Mouse (Mus musculus) limb, embryonic 13.5 days (tissue): ENCODE data around the gene Auts2. TPM values are rescaled to one million over a fixed set of nuclear protein-coding genes. Genes with fewer than 3 reads are reported as not detected.

Source experiments
- ATAC-seq: fragments of 200-750 bp; cut with Nextera tagmentation; 2 replicates; pipeline ENCODE4 v1.8.0; 2017; ENCODE audit warnings: low read depth, moderate number of reproducible peaks, moderate TSS enrichment; ENCODE audit not compliant: low FRiP score
- H3K27ac ChIP-seq: fragments of 300-500 bp; sonication (generic); 2 replicates; pipeline ENCODE4 v1.5.1; 2015; ENCODE audit warnings: inconsistent platforms, mild to moderate bottlenecking, moderate library complexity
- H3K27me3 ChIP-seq: fragments of 300-500 bp; sonication (generic); 2 replicates; pipeline ENCODE4 v1.6.1; 2015; ENCODE audit warnings: mild to moderate bottlenecking, inconsistent platforms
- H3K36me3 ChIP-seq: fragments of 300-500 bp; sonication (generic); 2 replicates; pipeline ENCODE4 v1.6.1; 2015; ENCODE audit warnings: inconsistent platforms, mild to moderate bottlenecking, moderate library complexity
- H3K4me1 ChIP-seq: fragments of 300-500 bp; sonication (generic); 2 replicates; pipeline ENCODE4 v1.6.1; 2015; ENCODE audit warnings: inconsistent platforms
- H3K4me2 ChIP-seq: fragments of 300-500 bp; sonication (generic); replicated peaks from 2 replicates; pipeline ENCODE4 v1.6.1; 2015; ENCODE audit warnings: inconsistent platforms, mild to moderate bottlenecking, moderate library complexity
- H3K4me3 ChIP-seq: fragments of 300-500 bp; sonication (generic); 2 replicates; pipeline ENCODE4 v1.5.1; 2015; ENCODE audit warnings: moderate library complexity, mild to moderate bottlenecking, inconsistent platforms
- H3K9ac ChIP-seq: fragments of 300-500 bp; sonication (generic); 2 replicates; pipeline ENCODE4 v1.6.1; 2015; ENCODE audit warnings: mild to moderate bottlenecking, inconsistent platforms
- H3K9me3 ChIP-seq: fragments of 300-500 bp; sonication (generic); 2 replicates; pipeline ENCODE4 v1.6.1; 2016; ENCODE audit warnings: inconsistent platforms
- WGBS: fragments of 180-500 bp; shearing (Covaris S2); methylation state at CpG from one replicate; pipeline ENCODE4 v1.1.7; 2015; 5-methylcytosine and 5-hydroxymethylcytosine counted together
- polyA plus RNA-seq: library from polyadenylated mRNA; unstranded; fragments of >200 nt; fragmentation: Nextera tagmentation; extraction: Ambion mirVana; gene quantifications from 2 replicates; pipeline ENCODE4 v1.2.1, GENCODE M21; 2015

Gene Auts2
- polyA plus RNA-seq, 1 experiment from 2014 or later = 55.1 TPM

DNA sequence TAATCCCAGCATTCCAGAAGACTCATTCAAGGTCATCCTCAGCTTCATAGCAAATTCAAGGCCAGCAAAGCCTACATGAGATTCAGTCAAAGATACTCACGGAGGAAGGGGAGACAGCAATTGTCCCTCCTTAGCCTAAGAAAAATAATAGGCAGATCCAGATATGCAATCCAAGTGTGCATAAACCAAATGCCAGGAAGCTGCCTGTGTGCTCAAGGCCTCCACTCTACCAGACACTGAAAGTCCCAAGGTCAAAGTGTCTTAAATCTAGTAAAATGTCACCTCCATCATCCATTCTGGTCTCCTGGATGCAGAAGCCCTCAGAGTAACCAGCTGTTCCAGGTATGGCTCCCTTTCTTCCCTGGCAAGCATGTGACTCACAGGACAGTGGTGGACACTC is 50.4 kb downstream of the Auts2 start:
- no peaks in the 10 kb centered on the region for H3K9me3 ChIP-seq
- no peaks in the 10 kb centered on the region for H3K27me3 ChIP-seq
- no peak overlapping the region for H3K4me2 ChIP-seq
- ATAC-seq = no peak
- H3K4me1 ChIP-seq = peaks cover 39% of the 10 kb centered on the region
- H3K27ac ChIP-seq = no peak overlapping the region
- H3K4me3 ChIP-seq = no peak overlapping the region
- no peak overlapping the region for H3K9ac ChIP-seq
- 88% methylated on average over 1 of the region's 1 CpGs for WGBS
- H3K36me3 ChIP-seq = no peaks in the 10 kb centered on the region; the same call in 1 of the 2 replicates

DNA sequence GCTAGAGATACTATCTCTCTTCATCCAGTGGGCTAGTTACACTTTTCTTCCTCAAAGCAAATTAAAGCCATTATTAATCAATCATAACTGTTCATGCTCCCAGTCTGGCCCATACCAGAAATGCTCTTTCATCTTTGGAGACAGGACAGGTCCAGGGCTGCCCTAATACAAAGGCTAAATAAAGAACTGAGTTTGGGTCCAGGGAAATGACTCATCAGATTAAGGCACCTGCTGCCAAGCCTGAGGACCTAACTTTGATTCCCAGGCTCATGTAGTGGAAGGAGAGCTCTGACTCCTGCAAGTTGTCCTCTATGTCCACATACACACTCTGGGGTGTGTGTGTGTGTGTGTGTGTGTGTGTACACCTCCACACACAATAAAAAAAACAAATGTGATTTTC is 51.1 kb downstream of the Auts2 start:
- no peak for ATAC-seq
- Histone ChIP-seq H3K27ac (no peak overlapping the region), H3K36me3 (no peaks in the 10 kb centered on the region; the same call in 1 of the 2 replicates), H3K27me3 (no peaks in the 10 kb centered on the region), H3K4me1 (peaks cover 39% of the 10 kb centered on the region), H3K9me3 (no peaks in the 10 kb centered on the region), H3K4me3 (no peak overlapping the region), H3K4me2 (no peak overlapping the region), H3K9ac (no peak overlapping the region)

DNA sequence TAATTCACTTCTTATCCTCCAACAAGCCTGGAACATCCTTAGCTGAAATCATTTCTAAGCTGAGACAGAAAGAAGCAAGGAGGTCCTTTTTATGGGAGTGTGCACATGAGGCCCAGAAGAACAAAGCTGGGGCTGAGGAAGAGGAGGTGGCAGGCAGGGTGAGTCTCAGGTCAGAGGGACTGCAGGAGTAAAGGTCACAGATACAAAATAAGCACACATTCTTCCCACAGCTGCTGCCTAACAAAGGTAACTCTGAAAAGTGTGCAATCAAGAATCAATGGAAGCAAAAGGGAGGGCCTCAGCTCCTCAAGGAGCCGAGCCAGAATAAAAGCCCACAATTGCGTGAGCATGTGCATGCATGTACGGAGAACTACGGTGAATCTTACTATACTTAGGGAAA is 51.6 kb downstream of the Auts2 start:
- Histone ChIP-seq H3K4me2 (no peak overlapping the region), H3K27ac (no peak overlapping the region), H3K4me1 (peaks cover 39% of the 10 kb centered on the region), H3K9me3 (no peaks in the 10 kb centered on the region), H3K27me3 (no peaks in the 10 kb centered on the region), H3K4me3 (no peak overlapping the region), H3K9ac (no peak overlapping the region), H3K36me3 (no peaks in the 10 kb centered on the region; the same call in 1 of the 2 replicates)
- WGBS = 63% methylated on average over 4 of the region's 4 CpGs
- no peak for ATAC-seq

DNA sequence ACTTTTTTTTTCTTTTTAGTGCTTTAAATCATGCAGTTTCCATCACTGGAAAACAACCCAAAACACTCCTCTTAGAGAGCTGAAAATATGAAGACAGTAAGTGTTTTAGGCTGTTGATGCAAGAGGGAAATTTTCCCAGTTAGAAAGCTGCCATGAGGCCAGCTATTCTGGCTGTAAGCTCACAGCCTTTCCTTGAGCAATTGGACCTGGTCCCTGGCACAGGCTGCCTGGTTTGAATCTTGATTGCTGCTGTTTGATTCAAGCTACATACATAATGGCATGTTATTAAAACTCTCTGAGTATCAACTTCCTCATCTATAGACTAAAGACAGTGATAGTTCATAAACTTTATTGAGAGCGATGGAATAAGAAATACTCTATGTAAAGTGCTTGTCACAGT is 52.8 kb downstream of the Auts2 start:
- H3K4me3 ChIP-seq = no peak overlapping the region
- whole genome bisulfite sequencing = 90% methylated on average over 1 of the region's 1 CpGs
- peak overlapping the region; percentile 69; the same call in 1 of the 2 replicates for H3K27ac ChIP-seq
- no peak for ATAC-seq
- H3K4me1 ChIP-seq = peaks cover 44% of the 10 kb centered on the region
- peak overlapping the region; percentile 34; the same call in 1 of the 2 replicates for H3K4me2 ChIP-seq
- H3K9ac ChIP-seq = no peak overlapping the region
- H3K9me3 ChIP-seq = no peaks in the 10 kb centered on the region
- no peaks in the 10 kb centered on the region for H3K36me3 ChIP-seq
- H3K27me3 ChIP-seq = no peaks in the 10 kb centered on the region

DNA sequence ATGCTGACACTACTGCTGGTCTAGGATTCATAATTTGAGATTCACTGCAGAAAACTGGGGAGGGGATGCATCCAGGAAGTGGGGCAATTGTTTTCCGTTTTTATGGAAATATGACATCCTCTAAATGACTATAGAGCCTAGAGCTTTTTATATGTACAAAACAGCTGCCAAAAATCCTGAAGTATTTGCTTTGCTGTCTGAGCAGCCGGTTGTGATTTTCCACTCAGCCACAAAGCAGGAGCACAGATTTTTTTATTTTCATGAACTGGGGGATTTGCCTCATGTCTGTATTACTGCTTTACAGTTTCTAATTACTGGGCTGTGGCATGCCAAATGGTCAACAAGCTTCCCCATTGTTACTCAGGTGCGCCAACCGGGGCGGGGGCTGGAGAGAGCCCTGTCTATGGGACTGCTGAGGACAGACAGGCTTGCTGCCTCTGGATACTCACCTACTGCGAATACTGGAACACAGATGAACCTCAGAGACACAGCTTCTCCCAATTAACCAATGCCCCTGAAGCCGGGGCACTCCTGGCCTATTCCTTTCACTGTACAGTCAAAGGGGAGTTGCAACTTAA is 53.3 kb downstream of the Auts2 start:
- Histone ChIP-seq H3K9ac (no peak overlapping the region), H3K27ac (peak overlapping the region; percentile 69; the same call in 1 of the 2 replicates), H3K36me3 (no peaks in the 10 kb centered on the region), H3K4me2 (peak overlapping the region; percentile 34), H3K4me1 (peaks cover 49% of the 10 kb centered on the region), H3K9me3 (no peaks in the 10 kb centered on the region), H3K4me3 (no peak overlapping the region), H3K27me3 (no peaks in the 10 kb centered on the region)
- peak; percentile 36; the same call in 1 of the 2 replicates for ATAC-seq
- WGBS = 27% methylated on average over 7 of the region's 7 CpGs

DNA sequence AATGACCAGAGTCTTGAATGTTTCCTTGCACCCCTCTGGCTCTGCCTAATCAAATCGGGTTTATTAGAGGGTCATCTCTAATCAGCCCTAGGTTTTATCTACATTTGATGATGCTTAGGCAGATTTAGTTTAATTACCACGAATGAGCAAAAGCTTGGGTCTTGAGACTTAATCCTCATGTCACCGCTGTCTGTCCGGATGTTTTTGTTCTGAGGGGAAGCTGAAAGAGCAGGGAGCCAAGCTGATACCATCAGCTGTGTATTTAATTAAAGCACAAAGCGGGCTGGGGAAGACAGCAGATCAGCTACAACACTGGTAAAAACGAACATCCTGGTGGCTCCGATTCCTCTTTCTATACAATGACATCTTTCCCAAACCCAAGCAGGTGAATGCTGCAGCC is 56.3 kb downstream of the Auts2 start:
- no peaks in the 10 kb centered on the region for H3K36me3 ChIP-seq
- H3K27ac ChIP-seq = no peak overlapping the region
- H3K4me3 ChIP-seq = no peak overlapping the region
- H3K27me3 ChIP-seq = no peaks in the 10 kb centered on the region
- no peak overlapping the region for H3K4me2 ChIP-seq
- WGBS = 74% methylated on average over 7 of the region's 7 CpGs
- H3K4me1 ChIP-seq = peaks cover 71% of the 10 kb centered on the region
- H3K9me3 ChIP-seq = no peaks in the 10 kb centered on the region
- no peak for ATAC-seq
- no peak overlapping the region for H3K9ac ChIP-seq

DNA sequence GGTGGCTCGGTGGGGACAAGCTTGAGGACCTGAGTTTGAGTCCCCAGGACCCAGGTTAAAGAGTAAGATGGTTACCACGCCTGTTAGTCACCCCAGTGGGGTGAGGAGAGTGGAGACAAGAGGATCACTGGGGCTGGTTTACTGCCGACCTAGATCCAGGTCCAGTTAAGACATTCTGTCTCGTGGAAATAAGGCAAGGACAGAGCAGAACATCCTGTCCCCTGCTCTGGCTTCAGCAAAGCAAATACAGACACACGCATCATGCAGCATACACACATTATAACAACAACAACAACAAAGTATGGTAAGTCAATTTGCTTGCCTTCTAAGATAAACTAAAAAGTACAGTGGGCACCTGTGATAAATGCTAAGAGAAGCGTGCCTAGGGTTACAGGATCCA is 57.1 kb downstream of the Auts2 start:
- H3K36me3 ChIP-seq = no peaks in the 10 kb centered on the region
- 86% methylated on average over 6 of the region's 6 CpGs for WGBS
- H3K4me1 ChIP-seq = peaks cover 70% of the 10 kb centered on the region
- H3K9me3 ChIP-seq = no peaks in the 10 kb centered on the region
- H3K27ac ChIP-seq = no peak overlapping the region
- ATAC-seq = no peak
- H3K4me2 ChIP-seq = no peak overlapping the region
- no peak overlapping the region for H3K9ac ChIP-seq
- no peaks in the 10 kb centered on the region for H3K27me3 ChIP-seq
- H3K4me3 ChIP-seq = no peak overlapping the region

DNA sequence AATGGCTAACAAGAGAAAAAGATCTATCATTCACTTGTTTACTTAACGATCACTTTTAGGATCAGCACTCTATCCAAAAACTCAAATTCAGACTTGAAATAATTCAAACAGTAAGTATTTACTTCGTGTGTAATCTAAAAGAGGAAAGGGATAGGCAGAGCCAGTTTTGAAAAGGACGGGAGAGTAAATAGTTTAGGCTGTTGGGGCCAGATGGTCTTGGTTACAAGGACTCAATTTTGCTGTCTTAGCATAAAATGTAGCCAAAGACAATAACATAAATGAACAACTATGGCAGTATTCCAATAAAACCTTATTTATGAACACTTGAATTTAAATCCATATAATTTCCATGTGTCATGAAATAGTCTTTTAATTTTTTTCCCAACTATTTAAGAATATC is 57.7 kb downstream of the Auts2 start:
- Histone ChIP-seq H3K4me2 (no peak overlapping the region), H3K4me1 (peaks cover 70% of the 10 kb centered on the region), H3K27me3 (no peaks in the 10 kb centered on the region), H3K9ac (no peak overlapping the region), H3K4me3 (no peak overlapping the region), H3K36me3 (no peaks in the 10 kb centered on the region), H3K9me3 (no peaks in the 10 kb centered on the region), H3K27ac (no peak overlapping the region)
- no peak for ATAC-seq
- WGBS = 57% methylated on average over 3 of the region's 3 CpGs

DNA sequence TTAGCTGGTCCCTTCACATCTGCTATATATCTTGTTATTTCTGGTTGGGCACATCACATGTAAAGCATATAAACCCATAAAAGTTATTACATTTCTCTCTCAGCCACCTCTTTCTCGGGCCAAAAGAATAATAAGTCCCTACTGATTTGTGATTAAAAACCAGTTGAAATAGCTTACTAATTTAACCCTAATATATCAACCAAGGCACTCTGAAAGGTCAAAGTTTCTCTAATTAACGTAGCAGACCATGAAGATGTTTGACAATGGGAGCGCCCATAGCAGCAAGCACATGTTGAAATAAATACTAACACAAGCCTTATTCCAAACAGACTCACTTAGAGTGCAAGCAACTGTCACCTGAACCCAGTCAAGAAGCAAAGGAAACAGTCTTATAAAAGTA is 61.7 kb downstream of the Auts2 start:
- Histone ChIP-seq H3K4me3 (no peak overlapping the region), H3K9me3 (no peaks in the 10 kb centered on the region), H3K27me3 (no peaks in the 10 kb centered on the region), H3K27ac (no peak overlapping the region), H3K4me1 (peaks cover 72% of the 10 kb centered on the region), H3K36me3 (no peaks in the 10 kb centered on the region), H3K4me2 (no peak overlapping the region), H3K9ac (no peak overlapping the region)
- 33% methylated on average over 3 of the region's 3 CpGs for WGBS
- ATAC-seq = no peak

DNA sequence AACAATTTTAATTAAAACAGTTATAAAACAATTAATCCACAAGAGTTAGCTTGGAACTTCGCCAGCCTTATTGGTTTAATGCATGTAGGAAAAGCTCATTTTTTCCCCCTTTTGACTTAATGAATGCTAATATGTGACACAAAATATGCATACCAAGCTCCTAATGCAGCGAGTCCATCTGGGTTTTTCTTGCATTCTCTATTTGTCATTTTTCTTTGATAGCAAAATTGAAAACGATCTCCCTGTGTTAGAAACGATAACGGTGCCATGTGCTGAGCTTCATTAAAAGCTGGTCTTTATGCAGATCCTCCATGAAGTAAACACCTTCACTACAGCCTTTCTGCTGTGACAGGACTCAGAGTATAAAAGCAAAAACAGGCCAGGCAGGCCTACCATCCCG is 62.7 kb downstream of the Auts2 start:
- H3K4me2 ChIP-seq = no peak overlapping the region
- no peak overlapping the region for H3K4me3 ChIP-seq
- peaks cover 69% of the 10 kb centered on the region for H3K4me1 ChIP-seq
- H3K36me3 ChIP-seq = no peaks in the 10 kb centered on the region
- no peak overlapping the region for H3K9ac ChIP-seq
- WGBS = 72% methylated on average over 6 of the region's 6 CpGs
- ATAC-seq = no peak
- no peaks in the 10 kb centered on the region for H3K9me3 ChIP-seq
- no peaks in the 10 kb centered on the region for H3K27me3 ChIP-seq
- H3K27ac ChIP-seq = no peak overlapping the region

DNA sequence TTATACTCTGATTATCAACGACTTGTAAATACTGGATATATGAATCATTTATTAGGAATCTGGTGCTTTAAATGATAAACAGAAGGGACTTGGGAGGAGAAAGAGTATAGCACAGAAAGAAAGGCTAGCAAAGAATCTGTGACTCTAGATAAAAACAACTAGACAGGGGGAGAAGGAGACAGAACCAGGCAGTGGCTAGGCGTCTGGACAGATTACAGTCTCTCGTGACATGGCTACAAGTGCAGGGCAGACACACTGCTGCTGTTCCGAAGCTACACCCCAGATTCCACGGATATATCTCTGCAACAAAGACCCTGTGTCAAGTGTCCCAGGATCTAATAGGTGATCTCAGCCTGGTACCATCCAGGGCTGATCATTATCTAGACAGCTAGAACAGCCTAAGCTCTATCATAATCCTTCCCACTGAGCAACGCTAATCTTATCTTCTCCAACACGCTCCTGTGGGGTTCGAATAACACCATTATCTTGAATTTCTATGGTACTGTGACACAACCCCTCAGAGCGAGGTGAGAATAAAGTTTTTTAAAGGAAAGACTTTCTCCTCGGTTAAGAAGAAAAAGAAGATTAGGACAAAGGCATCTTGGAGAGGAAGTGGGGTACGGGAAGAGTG is 63.8 kb downstream of the Auts2 start:
- Histone ChIP-seq H3K4me2 (no peak overlapping the region), H3K4me3 (no peak overlapping the region), H3K36me3 (no peaks in the 10 kb centered on the region), H3K27ac (no peak overlapping the region), H3K4me1 (peaks cover 69% of the 10 kb centered on the region), H3K9me3 (no peaks in the 10 kb centered on the region), H3K27me3 (no peaks in the 10 kb centered on the region), H3K9ac (no peak overlapping the region)
- 66% methylated on average over 11 of the region's 11 CpGs for WGBS
- no peak for ATAC-seq

DNA sequence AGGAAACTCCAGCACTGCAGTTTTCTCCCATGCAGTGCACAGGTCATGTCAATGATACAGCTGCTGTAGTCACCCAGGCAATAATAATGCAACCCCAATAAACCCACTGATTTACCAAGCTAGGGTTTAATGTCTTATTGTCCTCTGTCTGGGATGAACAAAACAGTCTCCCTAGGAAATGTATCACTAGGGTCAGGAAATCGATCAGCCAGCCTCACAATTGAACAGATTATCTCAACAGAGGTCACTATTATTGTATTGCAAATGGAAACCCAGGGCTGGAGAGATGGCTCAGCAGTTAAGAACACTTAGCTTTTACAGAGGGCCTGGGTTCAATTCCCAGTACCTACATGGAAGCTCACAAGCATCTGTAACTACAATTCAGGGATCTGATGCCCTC is 65.6 kb downstream of the Auts2 start:
- H3K4me1 ChIP-seq = peaks cover 59% of the 10 kb centered on the region
- H3K27ac ChIP-seq = no peak overlapping the region
- H3K9me3 ChIP-seq = no peaks in the 10 kb centered on the region
- no peaks in the 10 kb centered on the region for H3K36me3 ChIP-seq
- ATAC-seq = no peak
- no peak overlapping the region for H3K4me3 ChIP-seq
- WGBS = 72% methylated on average over 1 of the region's 1 CpGs
- no peak overlapping the region for H3K9ac ChIP-seq
- no peaks in the 10 kb centered on the region for H3K27me3 ChIP-seq
- H3K4me2 ChIP-seq = no peak overlapping the region

DNA sequence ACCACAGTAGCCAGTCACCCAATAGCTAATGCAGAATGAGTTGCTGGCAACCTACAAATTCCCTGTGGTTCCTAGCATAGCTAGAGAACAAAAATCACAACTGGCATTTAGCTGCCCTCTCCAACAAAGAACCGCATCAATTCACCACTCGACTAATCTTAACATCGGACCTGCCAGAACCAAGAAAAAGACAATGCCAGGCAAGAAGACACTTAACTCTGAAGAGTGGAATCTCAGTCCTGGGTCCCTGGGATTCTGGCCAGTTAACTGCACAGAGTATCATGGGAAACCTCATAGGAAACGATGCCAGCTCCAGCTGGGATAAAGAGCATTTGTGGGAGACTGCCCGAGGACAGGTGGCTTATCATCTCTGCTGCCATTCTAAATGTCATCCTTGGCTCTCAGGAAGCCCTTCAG is 70.2 kb downstream of the Auts2 start:
- Histone ChIP-seq H3K4me3 (no peak overlapping the region), H3K4me1 (peaks cover 40% of the 10 kb centered on the region), H3K36me3 (no peaks in the 10 kb centered on the region), H3K4me2 (no peak overlapping the region), H3K9ac (no peak overlapping the region), H3K9me3 (no peaks in the 10 kb centered on the region), H3K27me3 (no peaks in the 10 kb centered on the region), H3K27ac (no peak overlapping the region)
- WGBS = 80% methylated on average over 5 of the region's 5 CpGs
- no peak for ATAC-seq
